Mouse (Mus musculus) neural tube, embryonic 11.5 days (tissue): ENCODE results near the gene Mccc1. TPM values are rescaled to one million over a fixed set of nuclear protein-coding genes. Genes with fewer than 3 reads are reported as not detected.

Source experiments
- ATAC-seq: fragments of 200-750 bp; cut with Nextera tagmentation; 2 replicates; pipeline ENCODE4 v1.8.0; 2017; ENCODE audit warnings: moderate number of reproducible peaks, mild to moderate bottlenecking, moderate TSS enrichment, moderate library complexity; ENCODE audit not compliant: insufficient read depth, low FRiP score, low TSS enrichment
- DNase-seq: peaks from one replicate; pipeline ENCODE4 v3.0.0-alpha.2; 2015; ENCODE audit warnings: low spot score
- H3K27ac ChIP-seq: fragments of 300-500 bp; sonication (generic); 2 replicates; pipeline ENCODE4 v1.5.1; 2014; ENCODE audit warnings: low read depth, mild to moderate bottlenecking, low read length
- H3K27me3 ChIP-seq: fragments of 300-500 bp; sonication (generic); 2 replicates; pipeline ENCODE4 v1.6.1; 2014; ENCODE audit warnings: mild to moderate bottlenecking, low read length, mixed read lengths; ENCODE audit not compliant: control insufficient read depth, insufficient read depth
- H3K36me3 ChIP-seq: fragments of 300-500 bp; sonication (generic); 2 replicates; pipeline ENCODE4 v1.6.1; 2014; ENCODE audit warnings: mild to moderate bottlenecking, low read length, moderate library complexity, mixed read lengths; ENCODE audit not compliant: control insufficient read depth, insufficient read depth
- H3K4me1 ChIP-seq: fragments of 300-500 bp; sonication (generic); 2 replicates; pipeline ENCODE4 v1.6.1; 2014; ENCODE audit warnings: low read length, mixed read lengths; ENCODE audit not compliant: control insufficient read depth, insufficient read depth
- H3K4me2 ChIP-seq: fragments of 300-500 bp; sonication (generic); 2 replicates; pipeline ENCODE4 v1.6.1; 2014; ENCODE audit warnings: low read depth, mild to moderate bottlenecking, moderate library complexity
- H3K4me3 ChIP-seq: fragments of 300-500 bp; sonication (generic); 2 replicates; pipeline ENCODE4 v1.5.1; 2014; ENCODE audit warnings: low read depth, low read length
- H3K9ac ChIP-seq: fragments of 300-500 bp; sonication (generic); 2 replicates; pipeline ENCODE4 v1.6.1; 2014; ENCODE audit warnings: mild to moderate bottlenecking, low read length
- H3K9me3 ChIP-seq: fragments of 300-500 bp; sonication (generic); 2 replicates; pipeline ENCODE4 v1.6.1; 2016; ENCODE audit warnings: low read length; ENCODE audit not compliant: control insufficient read depth
- WGBS: fragments of 180-500 bp; shearing (Covaris S2); extraction: QIAGEN DNeasy Blood & Tissue Kit; methylation state at CpG from one replicate; pipeline ENCODE4 v1.1.7; 2014; 5-methylcytosine and 5-hydroxymethylcytosine counted together
- polyA plus RNA-seq: library from polyadenylated mRNA; unstranded; fragments of >200 nt; fragmentation: Nextera tagmentation; extraction: Ambion mirVana; gene quantifications from 2 replicates; pipeline ENCODE4 v1.2.1, GENCODE M21; 2014

Gene Mccc1
- 34.5 and 37.1 TPM in 2 replicates for polyA plus RNA-seq

GRCm38 (mm10) chr3:36000275-36001239 is at the start of gene Mccc1:
TSS of gene Mccc1 (minus strand) at chr3:36000678.
- no peaks in the 10 kb centered on the region for H3K27me3 ChIP-seq
- H3K4me1 ChIP-seq = 0 out of 2 replicates have a peak, but pooled peaks cover 4% of the 10 kb centered on the region
- H3K27ac ChIP-seq = peak within 1 kb of the TSS; percentile 63; the same call in 1 of the 2 replicates
- H3K9me3 ChIP-seq = no peaks in the 10 kb centered on the region
- ATAC-seq = peak; percentile 100
- peak within 1 kb of the TSS; percentile 69 for H3K4me2 ChIP-seq
- H3K36me3 ChIP-seq = no peaks in the 10 kb centered on the region
- peak within 1 kb of the TSS; percentile 63 for H3K4me3 ChIP-seq
- peak; percentile 92 for DNase-seq
- peak within 1 kb of the TSS; percentile 81 for H3K9ac ChIP-seq
- 6% methylated on average over 39 of the region's 39 CpGs for WGBS

- no peaks in the 10 kb centered on the region for H3K9me3 ChIP-seq
- no peak overlapping the region for H3K4me2 ChIP-seq
- no peaks in the 10 kb centered on the region for H3K36me3 ChIP-seq
- no peaks in the 10 kb centered on the region for H3K4me1 ChIP-seq
- no peaks in the 10 kb centered on the region for H3K27me3 ChIP-seq
- H3K27ac ChIP-seq = no peak overlapping the region
- no peak overlapping the region for H3K4me3 ChIP-seq
- 76% methylated on average over 1 of the region's 1 CpGs for WGBS
- H3K9ac ChIP-seq = no peak overlapping the region
- DNase-seq = no peak
- ATAC-seq = no peak
Measured at GRCm38 (mm10) chr3:36049106-36049505, 48.6 kb upstream of the Mccc1 start.

GRCm38 (mm10) chr3:36045086-36045485 is 44.6 kb upstream of the Mccc1 start:
- WGBS = 83% methylated on average over 4 of the region's 4 CpGs
- Histone ChIP-seq H3K27ac (no peak overlapping the region), H3K4me2 (no peak overlapping the region), H3K4me1 (no peaks in the 10 kb centered on the region), H3K36me3 (no peaks in the 10 kb centered on the region), H3K27me3 (no peaks in the 10 kb centered on the region), H3K9me3 (no peaks in the 10 kb centered on the region), H3K9ac (no peak overlapping the region), H3K4me3 (no peak overlapping the region)
- DNase-seq (no peak), ATAC-seq (no peak)

- Histone ChIP-seq H3K27ac (no peak overlapping the region), H3K4me3 (no peak overlapping the region), H3K36me3 (no peaks in the 10 kb centered on the region), H3K4me2 (no peak overlapping the region), H3K9ac (no peak overlapping the region), H3K27me3 (no peaks in the 10 kb centered on the region), H3K9me3 (no peaks in the 10 kb centered on the region), H3K4me1 (no peaks in the 10 kb centered on the region)
- ATAC-seq (no peak), DNase-seq (no peak)
Measured at GRCm38 (mm10) chr3:36044520-36044919, 44.0 kb upstream of the Mccc1 start.

GRCm38 (mm10) chr3:36031740-36032510 is 31.4 kb upstream of the Mccc1 start:
- Histone ChIP-seq H3K4me3 (no peak overlapping the region), H3K4me2 (no peak overlapping the region), H3K27me3 (no peaks in the 10 kb centered on the region), H3K4me1 (no peaks in the 10 kb centered on the region), H3K36me3 (no peaks in the 10 kb centered on the region), H3K9me3 (no peaks in the 10 kb centered on the region), H3K9ac (no peak overlapping the region), H3K27ac (no peak overlapping the region)
- 71% methylated on average over 6 of the region's 6 CpGs for WGBS
- ATAC-seq (no peak), DNase-seq (no peak)

GRCm38 (mm10) chr3:36029993-36030392 is 29.5 kb upstream of the Mccc1 start:
- no peak overlapping the region for H3K4me2 ChIP-seq
- no peaks in the 10 kb centered on the region for H3K4me1 ChIP-seq
- H3K9ac ChIP-seq = no peak overlapping the region
- no peaks in the 10 kb centered on the region for H3K36me3 ChIP-seq
- no peaks in the 10 kb centered on the region for H3K9me3 ChIP-seq
- no peak overlapping the region for H3K4me3 ChIP-seq
- WGBS = 89% methylated on average over 4 of the region's 4 CpGs
- no peak for ATAC-seq
- DNase-seq = no peak
- H3K27ac ChIP-seq = no peak overlapping the region
- no peaks in the 10 kb centered on the region for H3K27me3 ChIP-seq

- Histone ChIP-seq H3K27ac (no peak overlapping the region), H3K9me3 (no peaks in the 10 kb centered on the region), H3K36me3 (no peaks in the 10 kb centered on the region), H3K9ac (no peak overlapping the region), H3K27me3 (no peaks in the 10 kb centered on the region), H3K4me3 (no peak overlapping the region), H3K4me2 (no peak overlapping the region), H3K4me1 (no peaks in the 10 kb centered on the region)
- DNase-seq (no peak), ATAC-seq (no peak)
- WGBS = 88% methylated on average over 6 of the region's 6 CpGs
Measured at GRCm38 (mm10) chr3:36025732-36026131, 25.3 kb upstream of the Mccc1 start.

GRCm38 (mm10) chr3:36011239-36011638 is 10.8 kb upstream of the Mccc1 start:
- Histone ChIP-seq H3K4me2 (no peak overlapping the region), H3K9me3 (no peaks in the 10 kb centered on the region), H3K4me1 (no peaks in the 10 kb centered on the region), H3K27me3 (no peaks in the 10 kb centered on the region), H3K36me3 (no peaks in the 10 kb centered on the region), H3K9ac (no peak overlapping the region), H3K4me3 (no peak overlapping the region), H3K27ac (no peak overlapping the region)
- ATAC-seq = no peak
- 49% methylated on average over 3 of the region's 3 CpGs for WGBS
- DNase-seq = no peak
